Mouse (Mus musculus): Measurements from ENCODE around the gene Socs2. TPM values are rescaled to one million over a fixed set of nuclear protein-coding genes. Genes with fewer than 3 reads are reported as not detected.
A peak's percentile ranks its signal among the peaks of the same experiment; 100 is the strongest.

Gene Socs2
- polyA plus RNA-seq, 1 experiment from 2014 or later: 1.1 TPM

DNA sequence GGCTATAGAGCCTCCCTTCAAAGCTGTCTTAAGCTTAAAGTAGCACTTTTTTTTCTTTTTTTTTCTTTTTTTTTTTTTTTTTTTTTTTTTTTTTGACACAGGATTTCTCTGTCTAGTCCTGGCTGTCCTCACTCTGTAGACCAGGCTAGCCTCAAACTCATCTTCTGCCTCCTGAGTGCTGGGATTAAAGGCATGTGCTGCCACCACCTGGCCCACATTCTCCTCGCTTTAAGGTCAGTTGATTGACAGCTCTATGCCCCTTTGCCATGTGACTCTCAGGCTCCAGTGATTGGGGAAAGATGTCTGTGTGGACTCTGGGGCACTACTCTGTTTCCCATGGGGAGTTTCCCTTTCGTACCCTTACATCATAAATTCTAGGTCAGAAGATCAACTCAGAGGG lies 23.6 kb upstream of the Socs2 start:
- Histone ChIP-seq H3K36me3 (ENCODE audit: inconsistent target) (no peaks in the 10 kb centered on the region), H3K4me3 (ENCODE audit: inconsistent target) (no peak overlapping the region), H3K79me2 (ENCODE audit: inconsistent target) (no peaks in the 10 kb centered on the region), H3K27ac (no peak overlapping the region)
- WGBS (ENCODE audit: missing documents): 69% methylated on average over 2 of the region's 2 CpGs

- H3K27ac ChIP-seq: no peak overlapping the region
- H3K36me3 ChIP-seq (ENCODE audit: inconsistent target): no peaks in the 10 kb centered on the region
- no peak overlapping the region for H3K4me3 ChIP-seq (ENCODE audit: inconsistent target)
- H3K79me2 ChIP-seq (ENCODE audit: inconsistent target): no peaks in the 10 kb centered on the region
- WGBS (ENCODE audit: missing documents): 81% methylated on average over 10 of the region's 10 CpGs
Observed at GRCm38 (mm10) chr10:95439718-95440339, 22.8 kb upstream of the Socs2 start.

DNA sequence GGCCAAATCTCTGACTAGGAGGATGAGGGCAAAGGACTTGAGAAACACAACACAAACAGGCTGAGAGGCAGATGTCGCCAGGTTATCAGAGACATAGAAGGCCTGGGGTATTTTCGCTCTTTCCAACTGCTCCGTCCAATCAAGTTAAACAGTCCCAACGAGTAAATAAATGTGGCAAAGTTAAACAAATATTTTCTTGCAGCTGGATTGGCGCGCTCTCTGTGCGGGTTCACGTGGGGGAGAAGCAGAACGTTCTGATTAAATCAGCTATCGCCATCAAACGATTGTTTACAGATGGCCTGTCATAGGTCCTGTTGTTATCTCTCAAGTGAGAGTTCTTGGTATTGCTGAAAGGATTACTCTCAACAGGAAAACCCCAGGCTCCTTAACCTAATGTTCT lies 22.0 kb upstream of the Socs2 start:
- Histone ChIP-seq H3K79me2 (ENCODE audit: inconsistent target) (no peaks in the 10 kb centered on the region), H3K36me3 (ENCODE audit: inconsistent target) (no peaks in the 10 kb centered on the region), H3K4me3 (ENCODE audit: inconsistent target) (no peak overlapping the region), H3K27ac (no peak overlapping the region)
- WGBS (ENCODE audit: missing documents): 95% methylated on average over 11 of the region's 11 CpGs

GRCm38 (mm10) chr10:95430271-95430670 lies 13.3 kb upstream of the Socs2 start:
- Histone ChIP-seq H3K27ac (no peak overlapping the region), H3K79me2 (ENCODE audit: inconsistent target) (no peaks in the 10 kb centered on the region), H3K4me3 (ENCODE audit: inconsistent target) (no peak overlapping the region), H3K36me3 (ENCODE audit: inconsistent target) (no peaks in the 10 kb centered on the region)
- 93% methylated on average over 10 of the region's 10 CpGs for WGBS (ENCODE audit: missing documents)

DNA sequence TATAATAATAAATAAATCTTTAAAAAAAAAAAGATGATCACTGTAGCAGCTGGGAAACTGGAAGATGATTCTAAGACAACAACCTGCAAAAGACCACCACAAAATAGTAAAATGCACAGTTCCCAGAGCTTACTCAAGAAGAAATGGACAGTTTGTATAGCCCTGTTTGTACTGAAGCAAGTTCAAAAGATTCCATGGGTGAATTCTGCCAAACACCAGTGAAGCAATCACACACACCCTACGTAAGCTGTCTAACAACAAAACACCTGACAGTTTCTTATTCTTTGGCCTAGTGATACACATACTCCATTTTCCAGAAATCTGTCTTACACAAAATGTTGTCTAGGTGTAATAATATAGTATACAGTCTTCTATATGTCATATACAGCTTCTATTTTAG lies 12.1 kb upstream of the Socs2 start:
- 100% methylated on average over 1 of the region's 1 CpGs for WGBS (ENCODE audit: missing documents)
- Histone ChIP-seq H3K79me2 (ENCODE audit: inconsistent target) (no peaks in the 10 kb centered on the region), H3K4me3 (ENCODE audit: inconsistent target) (no peak overlapping the region), H3K27ac (no peak overlapping the region), H3K36me3 (ENCODE audit: inconsistent target) (no peaks in the 10 kb centered on the region)

GRCm38 (mm10) chr10:95426207-95427115 lies 9.5 kb upstream of the Socs2 start:
- Histone ChIP-seq H3K79me2 (ENCODE audit: inconsistent target) (no peaks in the 10 kb centered on the region), H3K27ac (no peak overlapping the region), H3K4me3 (ENCODE audit: inconsistent target) (no peak overlapping the region), H3K36me3 (ENCODE audit: inconsistent target) (no peaks in the 10 kb centered on the region)
- 92% methylated on average over 9 of the region's 9 CpGs for WGBS (ENCODE audit: missing documents)

- Histone ChIP-seq H3K36me3 (ENCODE audit: inconsistent target) (no peaks in the 10 kb centered on the region), H3K4me3 (ENCODE audit: inconsistent target) (no peak overlapping the region), H3K27ac (no peak overlapping the region), H3K79me2 (ENCODE audit: inconsistent target) (no peaks in the 10 kb centered on the region)
- 97% methylated on average over 5 of the region's 5 CpGs for WGBS (ENCODE audit: missing documents)
Observed at GRCm38 (mm10) chr10:95422681-95423080, 5.7 kb upstream of the Socs2 start.

- H3K4me3 ChIP-seq (ENCODE audit: inconsistent target): no peak overlapping the region
- no peaks in the 10 kb centered on the region for H3K36me3 ChIP-seq (ENCODE audit: inconsistent target)
- WGBS (ENCODE audit: missing documents): 88% methylated on average over 10 of the region's 10 CpGs
- H3K79me2 ChIP-seq (ENCODE audit: inconsistent target): no peaks in the 10 kb centered on the region
- no peak overlapping the region for H3K27ac ChIP-seq
Observed at GRCm38 (mm10) chr10:95420284-95420683, 3.3 kb upstream of the Socs2 start.

DNA sequence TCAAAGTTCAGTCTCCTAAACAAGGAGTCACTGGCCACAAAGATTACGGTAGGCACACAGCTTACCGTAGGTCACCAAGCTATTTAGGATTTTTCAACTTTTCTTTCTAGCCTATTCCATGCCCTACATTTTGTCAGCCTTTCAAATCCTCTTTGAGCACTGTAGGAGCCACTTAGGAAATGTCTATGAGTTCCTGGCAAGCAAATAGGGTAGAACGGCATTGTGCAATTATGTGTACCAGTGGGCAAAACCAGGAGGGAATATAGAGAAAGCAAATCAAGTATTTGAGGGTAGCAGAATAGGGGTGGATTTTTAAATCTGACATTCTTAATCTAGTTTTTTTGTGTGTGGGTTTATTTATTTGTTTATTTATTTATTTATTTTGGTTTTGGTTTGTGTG lies 2.7 kb upstream of the Socs2 start:
- Histone ChIP-seq H3K27ac (no peak overlapping the region), H3K36me3 (ENCODE audit: inconsistent target) (no peaks in the 10 kb centered on the region), H3K4me3 (ENCODE audit: inconsistent target) (no peak overlapping the region), H3K79me2 (ENCODE audit: inconsistent target) (no peaks in the 10 kb centered on the region)
- WGBS (ENCODE audit: missing documents): 91% methylated on average over 3 of the region's 3 CpGs

GRCm38 (mm10) chr10:95418631-95419030 lies 1.7 kb upstream of the Socs2 start:
- 36% methylated on average over 6 of the region's 6 CpGs for WGBS (ENCODE audit: missing documents)
- Histone ChIP-seq H3K36me3 (ENCODE audit: inconsistent target) (no peaks in the 10 kb centered on the region), H3K27ac (no peak overlapping the region), H3K4me3 (ENCODE audit: inconsistent target) (no peak overlapping the region), H3K79me2 (ENCODE audit: inconsistent target) (no peaks in the 10 kb centered on the region)

- 3% methylated on average over 24 of the region's 25 CpGs for WGBS (ENCODE audit: missing documents)
- Histone ChIP-seq H3K4me3 (ENCODE audit: inconsistent target) (peak overlapping the region; percentile 22; the same call in 1 of the 2 replicates), H3K36me3 (ENCODE audit: inconsistent target) (no peaks in the 10 kb centered on the region), H3K79me2 (ENCODE audit: inconsistent target) (no peaks in the 10 kb centered on the region), H3K27ac (no peak overlapping the region)
Observed at GRCm38 (mm10) chr10:95417496-95418236, 686 bp upstream of the Socs2 start.

DNA sequence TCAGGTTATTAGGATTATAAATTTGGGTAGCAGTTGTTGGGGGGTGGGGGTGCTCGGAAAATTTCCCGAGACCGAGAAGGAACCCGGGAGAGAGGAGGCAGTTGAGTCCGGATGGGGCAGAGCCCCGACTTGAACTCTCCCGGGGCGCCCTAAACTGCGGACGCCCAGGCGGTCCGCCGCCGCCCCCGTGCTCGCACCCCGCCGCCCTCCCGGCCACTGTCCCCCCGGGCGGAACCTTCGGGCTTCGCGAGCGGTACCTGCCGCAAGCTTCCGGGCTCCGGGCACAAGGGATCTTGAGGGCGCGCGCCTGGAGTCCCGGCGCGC lies 657 bp downstream of the Socs2 start:
- WGBS (ENCODE audit: missing documents): 2% methylated on average over 34 of the region's 34 CpGs
- H3K79me2 ChIP-seq (ENCODE audit: inconsistent target): no peaks in the 10 kb centered on the region
- H3K4me3 ChIP-seq (ENCODE audit: inconsistent target): no peak overlapping the region
- H3K36me3 ChIP-seq (ENCODE audit: inconsistent target): no peaks in the 10 kb centered on the region
- H3K27ac ChIP-seq: no peak overlapping the region

GRCm38 (mm10) chr10:95415533-95416360 lies 1.2 kb downstream of the Socs2 start:
- no peak overlapping the region for H3K27ac ChIP-seq
- WGBS (ENCODE audit: missing documents): under 1% methylated on average over 60 of the region's 65 CpGs
- H3K79me2 ChIP-seq (ENCODE audit: inconsistent target): no peaks in the 10 kb centered on the region
- no peaks in the 10 kb centered on the region for H3K36me3 ChIP-seq (ENCODE audit: inconsistent target)
- no peak overlapping the region for H3K4me3 ChIP-seq (ENCODE audit: inconsistent target)

- under 1% methylated on average over 15 of the region's 15 CpGs for WGBS (ENCODE audit: missing documents)
- Histone ChIP-seq H3K27ac (no peak overlapping the region), H3K4me3 (ENCODE audit: inconsistent target) (no peak overlapping the region), H3K36me3 (ENCODE audit: inconsistent target) (no peaks in the 10 kb centered on the region), H3K79me2 (ENCODE audit: inconsistent target) (no peaks in the 10 kb centered on the region)
Observed at GRCm38 (mm10) chr10:95415159-95415532, 1.8 kb downstream of the Socs2 start.

Data from macrophage (primary cell).